Mouse (Mus musculus): Measurements from ENCODE around the gene Nat10.

- TF ChIP-seq POLR2A (IDR thresholded peaks at IDR 0.05; ENCODE audit: extremely low read depth, insufficient read depth, low read length) (no peak), CTCF (IDR thresholded peaks at IDR 0.05; ENCODE audit: low read depth, low read length) (no peak)
Measured at GRCm38 (mm10) chr2:103707056-103707776, 53.9 kb downstream of the Nat10 start.
